Mouse (Mus musculus) kidney, adult 18-20 months (tissue): Measurements from ENCODE around the gene Gla.
"Not testable (repeated sequence)": the region's sequence is repeated elsewhere in the genome, so short reads cannot be mapped to it uniquely, and the experiment has no call there.

Experiments
- DNase-seq: peaks from one replicate; pipeline ENCODE4 v3.0.0; 2021

Gla gene

GRCm38 (mm10) chrX:134588261-134588660 is 12.7 kb downstream of the Gla start:
- DNase-seq: no peak

- DNase-seq: no peak
Observed at GRCm38 (mm10) chrX:134586447-134586846, 14.5 kb downstream of the Gla start.

GRCm38 (mm10) chrX:134585103-134586002 is 15.6 kb downstream of the Gla start, which contains the start of gene Rpl36a:
Gene Rpl36a, plus strand, starts transcription at chrX:134585654.
- DNase-seq: peak; percentile 89

GRCm38 (mm10) chrX:134582888-134583669 is 17.8 kb downstream of the Gla start, which contains the start of gene Btk:
Gene Btk, minus strand, starts transcription at chrX:134583570.
- no peak for DNase-seq

GRCm38 (mm10) chrX:134582270-134582669 is 18.7 kb downstream of the Gla start:
- DNase-seq: no peak

GRCm38 (mm10) chrX:134580528-134581305 is 20.2 kb downstream of the Gla start:
- no peak for DNase-seq

GRCm38 (mm10) chrX:134577896-134578295 is 23.0 kb downstream of the Gla start:
- no peak for DNase-seq

- no peak for DNase-seq
Observed at GRCm38 (mm10) chrX:134566536-134567222, 34.2 kb downstream of the Gla start.

GRCm38 (mm10) chrX:134564326-134564725 is 36.6 kb downstream of the Gla start:
- no peak for DNase-seq

GRCm38 (mm10) chrX:134554425-134554824 is 46.5 kb downstream of the Gla start:
- DNase-seq: no peak

- no peak for DNase-seq
Observed at GRCm38 (mm10) chrX:134553326-134553725, 47.6 kb downstream of the Gla start.

- peak; percentile 3 for DNase-seq
Observed at GRCm38 (mm10) chrX:134550903-134551302, 50.0 kb downstream of the Gla start.

GRCm38 (mm10) chrX:134547330-134547729 is 53.6 kb downstream of the Gla start:
- no peak for DNase-seq

GRCm38 (mm10) chrX:134541955-134542308 is 59.0 kb downstream of the Gla start:
- no peak for DNase-seq

GRCm38 (mm10) chrX:134541145-134541954 is 59.6 kb downstream of the Gla start, which contains the start of gene Timm8a1:
Gene Timm8a1, minus strand, starts transcription at chrX:134541865.
- DNase-seq: peak; percentile 72

GRCm38 (mm10) chrX:134540414-134541135 is 60.4 kb downstream of the Gla start:
- peak; percentile 13 for DNase-seq

GRCm38 (mm10) chrX:134539795-134540194 is 61.1 kb downstream of the Gla start:
- not testable (repeated sequence) for DNase-seq
